Mouse (Mus musculus): ENCODE results near the gene Ccdc177. TPM values are rescaled to one million over a fixed set of nuclear protein-coding genes. Genes with fewer than 3 reads are reported as not detected.

Gene Ccdc177
- total RNA-seq, 2 experiments from 2014 or later = 12.9 to 15.5 TPM

GRCm38 (mm10) chr12:80786591-80786990, 26.1 kb upstream of the Ccdc177 start:
- DNase-seq (ENCODE audit: low spot score in 2 of 2) = no peak
- intact Hi-C loops (cut with DNase I) = no loop called here

DNA sequence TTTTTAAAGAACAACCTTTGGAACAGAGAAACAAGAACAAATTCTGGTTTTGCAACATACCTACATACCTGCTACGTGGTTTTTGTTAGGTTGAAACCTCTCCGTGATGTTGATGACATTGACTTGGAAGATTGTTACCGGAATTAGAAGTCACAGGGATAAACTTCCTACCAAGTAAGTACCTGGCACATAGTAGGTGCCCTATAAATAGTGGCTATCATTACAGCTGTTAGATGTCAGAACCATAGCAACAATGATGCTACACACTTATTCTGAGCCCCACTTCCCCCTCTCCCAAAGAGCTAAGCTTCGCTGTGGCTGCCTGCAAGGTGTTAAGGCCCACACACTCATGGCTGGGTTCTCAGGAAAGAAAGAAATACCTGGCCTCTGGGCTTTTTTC, 25.1 kb upstream of the Ccdc177 start:
- no peak for DNase-seq (ENCODE audit: low spot score in 2 of 2)
- intact Hi-C loops (cut with DNase I) = no loop called here

DNA sequence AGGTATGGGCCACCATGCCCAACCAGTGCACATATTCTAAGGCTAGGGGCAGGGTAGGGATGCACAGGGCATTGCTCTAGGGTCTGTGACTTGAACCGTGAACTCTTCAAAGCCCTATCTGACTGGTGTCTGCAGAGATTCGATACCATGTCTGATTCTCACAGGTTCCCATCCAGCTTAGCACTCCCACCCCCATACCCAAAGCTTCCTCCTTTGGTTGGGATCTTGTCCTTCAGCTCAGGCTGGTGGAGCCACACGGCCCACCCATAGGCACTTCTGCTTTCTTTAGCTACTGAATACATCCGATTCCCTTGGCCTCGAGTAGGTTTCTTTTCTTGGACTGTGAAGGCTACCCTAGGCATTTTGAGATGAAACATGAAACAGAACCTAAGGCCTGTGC, 24.5 kb upstream of the Ccdc177 start:
- intact Hi-C loops (cut with DNase I) = no loop called here

DNA sequence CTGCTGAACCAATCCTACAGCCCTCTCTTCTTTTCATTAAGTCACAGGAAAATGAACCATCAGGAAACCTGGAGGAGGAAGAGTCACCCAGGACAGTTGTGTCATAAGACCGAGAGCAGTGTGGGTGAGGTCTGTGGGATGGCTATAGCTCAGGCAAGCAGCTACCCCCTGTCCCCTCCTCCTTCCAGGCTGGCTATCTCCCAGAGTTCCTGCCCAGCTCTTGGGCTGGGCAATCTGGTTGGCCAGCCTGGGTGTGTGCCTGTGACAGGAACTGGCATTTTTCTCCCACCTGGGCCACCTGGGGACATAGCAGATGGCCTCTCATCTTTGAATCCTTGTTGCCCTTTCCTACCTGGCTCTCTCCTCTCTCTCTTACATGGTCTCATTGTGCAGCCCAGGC, 23.4 kb upstream of the Ccdc177 start:
- DNase-seq (ENCODE audit: low spot score in 2 of 2) = no peak
- intact Hi-C loops (cut with DNase I) = no loop called here

More for the DNA sequence above, 24.5 kb upstream of the Ccdc177 start:
- DNase-seq (ENCODE audit: low spot score in 2 of 2) = no peak

DNA sequence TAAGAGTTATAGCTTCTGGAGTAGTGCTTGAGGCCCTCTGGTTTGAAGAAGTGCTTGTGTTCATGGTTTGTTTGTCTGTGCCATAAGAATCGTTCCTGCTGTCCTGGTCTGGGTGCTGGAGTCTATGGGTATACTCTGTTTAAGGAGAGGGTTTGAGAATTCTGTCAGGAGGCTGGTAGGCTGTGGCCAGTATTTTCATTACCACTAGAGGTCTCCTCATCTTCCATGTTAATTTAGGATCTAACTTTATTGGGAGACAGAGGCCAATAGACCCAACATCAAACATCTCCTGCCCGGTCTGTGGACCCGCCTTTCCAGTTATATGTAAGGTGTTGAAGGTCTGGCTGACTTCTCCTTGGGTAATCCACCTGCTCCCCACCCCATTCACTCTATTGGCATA, 22.4 kb upstream of the Ccdc177 start:
- intact Hi-C loops (cut with DNase I) = no loop called here
- DNase-seq (ENCODE audit: low spot score in 2 of 2) = no peak

DNA sequence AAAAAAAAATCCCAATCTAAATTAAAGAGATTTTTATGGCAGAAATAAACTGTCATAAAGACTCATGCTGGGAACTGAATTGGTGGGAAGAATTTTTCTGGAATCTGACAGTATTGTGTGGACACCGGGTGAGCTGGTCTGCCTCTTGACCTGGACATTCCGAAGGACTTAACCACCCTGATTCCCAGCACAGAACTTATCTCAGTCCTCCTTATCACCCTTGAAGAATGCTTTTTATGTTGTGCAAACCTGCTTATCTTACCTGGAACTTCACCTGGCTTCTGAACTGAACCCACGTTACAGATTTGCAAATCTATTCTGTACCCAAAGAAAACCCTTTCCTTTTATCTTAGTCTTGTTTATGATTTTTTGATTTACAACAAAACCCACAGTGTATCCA, 21.7 kb upstream of the Ccdc177 start:
- no peak for DNase-seq (ENCODE audit: low spot score in 2 of 2)
- intact Hi-C loops (cut with DNase I) = no loop called here

DNA sequence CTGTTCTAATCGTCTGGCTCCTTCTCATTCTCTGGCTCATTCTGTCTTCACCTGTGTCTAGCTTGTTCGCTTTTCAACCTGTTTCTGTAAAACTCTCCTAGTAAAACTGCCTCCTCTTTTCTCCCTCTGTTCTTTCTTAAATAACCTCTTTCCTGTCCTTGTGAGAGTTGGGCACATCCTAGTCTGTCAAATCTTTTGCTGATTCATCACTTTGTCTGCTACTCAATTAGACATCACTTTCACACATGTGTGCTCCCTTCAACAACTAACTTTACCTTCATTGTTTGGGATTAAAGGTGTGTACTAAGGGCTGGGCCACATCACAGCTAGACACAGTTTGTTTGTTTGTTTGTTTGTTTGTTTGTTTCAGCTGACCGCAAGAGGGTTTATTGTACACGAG, 19.3 kb upstream of the Ccdc177 start:
- intact Hi-C loops (cut with DNase I) = no loop called here
- no peak for DNase-seq (ENCODE audit: low spot score in 2 of 2)

GRCm38 (mm10) chr12:80778188-80778936, 17.9 kb upstream of the Ccdc177 start:
- intact Hi-C loops (cut with DNase I) = no loop called here
- DNase-seq (ENCODE audit: low spot score in 2 of 2) = no peak

GRCm38 (mm10) chr12:80776046-80776634, 15.7 kb upstream of the Ccdc177 start:
- intact Hi-C loops (cut with DNase I) = no loop called here
- no peak for DNase-seq (ENCODE audit: low spot score in 2 of 2)

GRCm38 (mm10) chr12:80774786-80775185, 14.3 kb upstream of the Ccdc177 start:
- intact Hi-C loops (cut with DNase I) = no loop called here
- DNase-seq (ENCODE audit: low spot score in 2 of 2) = no peak

- intact Hi-C loops (cut with DNase I) = loop anchor here (1.0 kb wide), 1 partner anchor 126 kb away; no protein-coding TSS in a partner anchor
- peak; percentile 67 to 75 for DNase-seq (ENCODE audit: low spot score in 2 of 2)
Measured at GRCm38 (mm10) chr12:80769697-80770096, 9.2 kb upstream of the Ccdc177 start.

- intact Hi-C loops (cut with DNase I) = no loop called here
Measured at GRCm38 (mm10) chr12:80764116-80764515, 3.6 kb upstream of the Ccdc177 start.

GRCm38 (mm10) chr12:80762982-80763381, 2.5 kb upstream of the Ccdc177 start:
- intact Hi-C loops (cut with DNase I) = no loop called here
- DNase-seq (ENCODE audit: low spot score in 2 of 2) = no peak

More at GRCm38 (mm10) chr12:80764116-80764515, 3.6 kb upstream of the Ccdc177 start:
- DNase-seq (ENCODE audit: low spot score in 2 of 2) = no peak

GRCm38 (mm10) chr12:80759713-80760395, 633 bp downstream of the Ccdc177 start:
- DNase-seq (ENCODE audit: low spot score in 2 of 2) = peak; percentile 55 to 63
- intact Hi-C loops (cut with DNase I) = loop anchor here (1.0 kb wide), 1 partner anchor 30 kb away; no protein-coding TSS in a partner anchor

- no peak for DNase-seq (ENCODE audit: low spot score in 2 of 2)
- intact Hi-C loops (cut with DNase I) = no loop called here
Measured at GRCm38 (mm10) chr12:80759387-80759712, 1.1 kb downstream of the Ccdc177 start.

- no peak for DNase-seq (ENCODE audit: low spot score in 2 of 2)
- intact Hi-C loops (cut with DNase I) = no loop called here
Measured at GRCm38 (mm10) chr12:80758559-80759386, 1.7 kb downstream of the Ccdc177 start.

DNA sequence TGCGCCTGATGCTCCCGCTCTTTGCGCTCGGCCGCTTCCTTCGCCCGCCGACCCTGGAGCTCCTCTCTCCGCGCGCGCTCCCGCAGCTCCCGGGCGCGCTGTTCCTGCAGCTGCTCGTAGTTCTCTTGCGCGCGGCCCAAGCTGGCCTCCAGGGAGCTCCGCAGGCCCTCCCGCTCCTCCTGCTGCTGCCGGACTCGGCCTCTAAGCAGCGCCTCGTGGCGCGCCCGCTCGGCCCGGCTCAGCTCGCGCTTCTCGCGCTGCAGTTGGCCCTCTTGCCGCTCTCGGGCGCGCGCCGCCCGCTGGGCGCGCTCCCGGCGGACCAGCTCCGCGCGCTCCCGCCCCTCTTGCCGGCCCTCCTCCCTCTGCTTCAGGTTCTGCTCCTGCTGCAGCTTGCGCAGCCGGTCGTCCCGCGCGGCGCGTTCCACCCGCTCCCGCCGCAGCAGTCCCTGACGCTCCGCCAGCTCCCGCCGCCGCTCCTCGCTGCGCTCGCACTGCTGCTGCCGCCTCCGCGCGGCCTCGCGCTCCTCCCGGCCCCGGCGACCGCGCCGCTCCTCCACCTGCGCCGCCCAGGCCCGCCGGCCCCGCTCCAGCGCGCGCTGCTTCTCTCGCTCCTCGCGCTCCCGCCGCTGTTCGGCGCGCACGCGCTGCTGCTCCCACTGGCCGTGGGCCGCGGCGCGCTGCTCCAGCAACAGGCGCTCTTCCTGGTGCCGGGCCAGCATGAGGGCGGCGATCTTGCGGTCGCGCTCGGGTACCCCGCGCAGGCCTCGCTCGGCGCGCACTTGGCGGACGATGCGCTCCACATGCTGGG, 2.5 kb downstream of the Ccdc177 start:
- DNase-seq (ENCODE audit: low spot score in 2 of 2) = no peak
- intact Hi-C loops (cut with DNase I) = no loop called here

GRCm38 (mm10) chr12:80751556-80751955, 8.9 kb downstream of the Ccdc177 start:
- intact Hi-C loops (cut with DNase I) = no loop called here
- peak in 1 of 2 experiments; percentile 54 for DNase-seq (ENCODE audit: low spot score in 2 of 2)

Measured in left cerebral cortex, postnatal 25 days (tissue).